Mouse (Mus musculus) cortical plate, adult 2 months (tissue): ENCODE measurements around the gene Alg9.

ENCODE experiments used
- CTCF ChIP-seq: fragments of 200-500 bp; IDR thresholded peaks from 2 replicates; pipeline ENCODE4 v1.5.1; 2011; ENCODE audit warnings: mild to moderate bottlenecking, control low read depth, low read length; ENCODE audit not compliant: insufficient read depth; ENCODE audit errors: extremely low read depth
- POLR2A ChIP-seq: fragments of 200-500 bp; IDR thresholded peaks from 2 replicates; pipeline ENCODE4 v1.6.1; 2011; ENCODE audit warnings: mild to moderate bottlenecking, low read length, control low read depth; ENCODE audit not compliant: insufficient read depth; ENCODE audit errors: extremely low read depth

DNA sequence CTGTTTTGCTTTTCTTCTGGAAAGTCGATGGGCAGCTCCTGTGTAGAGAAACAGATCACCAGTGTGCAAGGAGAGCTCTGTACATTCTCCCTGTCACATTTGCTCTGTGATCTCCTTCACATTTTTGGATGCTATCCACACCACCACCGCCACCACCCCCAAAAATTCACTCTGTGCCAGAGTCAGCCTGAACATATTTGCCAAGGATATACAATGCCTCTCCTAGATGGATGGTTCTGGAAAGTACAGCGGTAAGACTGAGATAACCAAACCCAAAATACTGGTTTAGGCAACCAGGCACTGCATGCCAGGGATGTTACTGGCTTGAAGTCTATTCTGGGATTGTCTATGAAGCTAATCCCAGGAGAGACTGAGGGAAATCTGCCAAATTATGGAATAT is 32.6 kb upstream of the Alg9 start:
- TF ChIP-seq POLR2A (no peak), CTCF (no peak)
